Mouse (Mus musculus): ENCODE results near the gene Rpl9-ps1. TPM values are rescaled to one million over a fixed set of nuclear protein-coding genes. Genes with fewer than 3 reads are reported as not detected.

Rpl9-ps1 gene
- under 1 TPM in 1 of 2 experiments, not detected in 1; 0.42 TPM for polyA plus RNA-seq (2017; shearing (Covaris generic))

GRCm38 (mm10) chr11:83645521-83645920 lies at the start of gene Rpl9-ps1:
Gene Rpl9-ps1 (minus strand): TSS chr11:83645621.

DNA sequence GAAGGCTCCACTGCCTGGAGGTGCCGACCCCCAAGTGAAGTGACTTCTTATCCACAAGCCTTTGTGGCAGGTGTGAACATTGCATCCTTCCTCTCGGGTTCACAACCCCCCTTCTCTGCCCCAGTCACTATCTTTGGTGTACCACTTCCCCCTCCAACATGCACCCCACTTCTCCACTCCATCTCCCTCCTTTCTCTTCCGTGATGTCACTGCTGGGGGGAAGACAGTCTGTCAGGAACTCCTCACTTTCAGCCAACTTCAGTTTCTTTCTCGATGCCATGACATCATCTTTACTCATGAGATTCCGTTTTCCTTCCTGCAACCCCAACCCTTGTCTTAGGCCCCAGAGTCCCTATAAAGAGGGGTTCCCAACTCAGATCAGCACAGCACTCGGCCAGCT lies 16.8 kb upstream of the Rpl9-ps1 start, which contains the start of gene Ccl4:
TSS of gene Ccl4 (plus strand) at position 381 of the 400 bp plus-strand sequence.

GRCm38 (mm10) chr11:83649305-83649841 lies 4.0 kb upstream of the Rpl9-ps1 start, which contains the start of gene Ccl3:
Gene Ccl3 (minus strand): TSS chr11:83649355.

Other genes with a start within 250 kb of the Rpl9-ps1 start
- gene Rasl10b, start 236.5 kb downstream of the Rpl9-ps1 start, polyA plus RNA-seq (2017; shearing (Covaris generic)): under 1 TPM in 1 of 2 experiments, not detected in 1; 0.05 TPM
- gene Gas2l2, start 216.2 kb downstream of the Rpl9-ps1 start, polyA plus RNA-seq (2017; shearing (Covaris generic)): not detected
- 1 to 10 TPM in 1 of 2 experiments, under 1 TPM in 1; 0.32 to 2.9 TPM for gene 1700020L24Rik, start 207.9 kb downstream of the Rpl9-ps1 start, polyA plus RNA-seq (2017; shearing (Covaris generic))
- gene Mmp28, start 182.6 kb downstream of the Rpl9-ps1 start, polyA plus RNA-seq (2017; shearing (Covaris generic)): under 1 TPM in 1 of 2 experiments, not detected in 1; 0.25 TPM
- gene Taf15, start 172.5 kb downstream of the Rpl9-ps1 start, polyA plus RNA-seq (2017; shearing (Covaris generic)): 10 to 100 TPM; 13.2 to 14.7 TPM
- under 1 TPM in 1 of 2 experiments, not detected in 1; 0.19 TPM for gene Heatr9, start 123.4 kb downstream of the Rpl9-ps1 start, polyA plus RNA-seq (2017; shearing (Covaris generic))
- 100 to 1,000 TPM; 223 to 434 TPM for gene Ccl5, start 115.1 kb downstream of the Rpl9-ps1 start, polyA plus RNA-seq (2017; shearing (Covaris generic))
- 1 to 10 TPM in 1 of 2 experiments, not detected in 1; 7.7 TPM for gene Ccl9, start 67.0 kb downstream of the Rpl9-ps1 start, polyA plus RNA-seq (2017; shearing (Covaris generic))
- gene Ccl6, start 52.5 kb downstream of the Rpl9-ps1 start, polyA plus RNA-seq (2017; shearing (Covaris generic)): 10 to 100 TPM in 1 of 2 experiments, 1 to 10 TPM in 1; 1.0 to 82.4 TPM
- gene Ccl3, start 3.7 kb upstream of the Rpl9-ps1 start, polyA plus RNA-seq (2017; shearing (Covaris generic)): 1 to 10 TPM; 3.3 to 8.3 TPM
- gene Ccl4, start 17.0 kb upstream of the Rpl9-ps1 start, polyA plus RNA-seq (2017; shearing (Covaris generic)): 10 to 100 TPM; 17.3 to 24.7 TPM
- gene Wfdc17, start 58.4 kb upstream of the Rpl9-ps1 start, polyA plus RNA-seq (2017; shearing (Covaris generic)): 10 to 100 TPM in 1 of 2 experiments, under 1 TPM in 1; 0.85 to 24.9 TPM
- under 1 TPM in 1 of 2 experiments, not detected in 1; 0.32 TPM for gene Wfdc18, start 63.4 kb upstream of the Rpl9-ps1 start, polyA plus RNA-seq (2017; shearing (Covaris generic))
- gene Wfdc21, start 101.3 kb upstream of the Rpl9-ps1 start, polyA plus RNA-seq (2017; shearing (Covaris generic)): not detected
- gene Heatr6, start 108.1 kb upstream of the Rpl9-ps1 start, polyA plus RNA-seq (2017; shearing (Covaris generic)): 10 to 100 TPM; 24.3 to 26.1 TPM
- not detected for gene Hnf1b, start 204.4 kb upstream of the Rpl9-ps1 start, polyA plus RNA-seq (2017; shearing (Covaris generic))

All from activated CD4-positive, CD25-positive, alpha-beta regulatory T cell (primary cell).